ENCODE assay signal across 18 mouse cellular contexts in genomic region chr10:43761979-43762570, GRCm38 (mm10).
DNase-seq lines count a peak whose midpoint lies in the region; ATAC-seq lines count a peak whose summit lies in the region.
"Had no signal": no experiment of that assay in that cellular context is flagged by ENCODE, and none has a peak within 500 bp of the region (broad histone marks: within the 10 kb centered on the region; RNA-seq: fewer than 3 reads in every experiment).

No protein-coding gene starts in this region.

- DNase-seq in intestine, embryonic 14.5 days (ENCODE audit: low spot score) = peak; percentile 28
- no peak for DNase-seq in urinary bladder, postnatal 10 days (ENCODE audit: low spot score)
- no peak for DNase-seq in spleen, postnatal 10 days (ENCODE audit: low spot score in 2 of 2)
- DNase-seq: adrenal gland, postnatal 14 days; cerebellum, adult 11-12 months; cerebellum, adult 9-10 months; cerebellum, postnatal 25 days; gastrocnemius, postnatal 14 days had no signal

- no peak overlapping the region for H3K9ac ChIP-seq in intestine, embryonic 14.5 days (ENCODE audit: low read length)
- no peak overlapping the region for H3K9ac ChIP-seq in intestine, embryonic 15.5 days
- H3K9ac ChIP-seq: embryonic facial prominence, embryonic 13.5 days; forebrain, embryonic 12.5 days had no signal

- H3K36me3 ChIP-seq in intestine, embryonic 14.5 days (ENCODE audit: control insufficient read depth, insufficient read depth, low read length) = no peaks in the 10 kb centered on the region
- H3K36me3 ChIP-seq in intestine, embryonic 15.5 days = no peaks in the 10 kb centered on the region
- H3K36me3 ChIP-seq: embryonic facial prominence, embryonic 13.5 days; forebrain, embryonic 12.5 days had no signal

- no peak overlapping the region for H3K27ac ChIP-seq in intestine, embryonic 14.5 days (ENCODE audit: low read depth)
- H3K27ac ChIP-seq in intestine, embryonic 15.5 days = no peak overlapping the region
- H3K27ac ChIP-seq: embryonic facial prominence, embryonic 13.5 days; forebrain, embryonic 12.5 days; hindbrain, postnatal 0 days had no signal

- H3K27me3 ChIP-seq in intestine, embryonic 14.5 days (replicated peaks; ENCODE audit: control insufficient read depth, insufficient read depth, low read length) = no peaks in the 10 kb centered on the region
- H3K27me3 ChIP-seq in intestine, embryonic 15.5 days (replicated peaks) = no peaks in the 10 kb centered on the region
- H3K27me3 ChIP-seq: embryonic facial prominence, embryonic 13.5 days; forebrain, embryonic 12.5 days; Patski had no signal

- H3K4me2 ChIP-seq in intestine, embryonic 14.5 days (ENCODE audit: low read length) = no peak overlapping the region
- no peak overlapping the region for H3K4me2 ChIP-seq in intestine, embryonic 15.5 days (replicated peaks)
- H3K4me2 ChIP-seq: embryonic facial prominence, embryonic 13.5 days; forebrain, embryonic 12.5 days had no signal

- WGBS in intestine, embryonic 14.5 days = 76% methylated on average over 6 of the region's 6 CpGs
- 87% methylated on average over 6 of the region's 6 CpGs for WGBS in intestine, embryonic 15.5 days

- no peak for ATAC-seq in intestine, embryonic 14.5 days (replicated peaks; ENCODE audit: low FRiP score, low TSS enrichment, low read depth)
- no peak for ATAC-seq in intestine, embryonic 15.5 days
- peak; percentile 66 for ATAC-seq in common myeloid progenitor, adult 5-6 weeks (replicated peaks; ENCODE audit: low read depth, poor library complexity, severe bottlenecking)
- ATAC-seq in megakaryocyte progenitor cell, adult 5-6 weeks (replicated peaks; ENCODE audit: poor library complexity) = peak; percentile 62
- ATAC-seq: activated CD4-positive, CD25-positive, alpha-beta regulatory T cell, adult 4 months; forebrain, embryonic 16.5 days; hindbrain, postnatal 0 days; intestine, embryonic 16.5 days; Patski had no signal

- no peaks in the 10 kb centered on the region for H3K9me3 ChIP-seq in intestine, embryonic 14.5 days (ENCODE audit: control insufficient read depth, low read length)
- H3K9me3 ChIP-seq in intestine, embryonic 15.5 days = no peaks in the 10 kb centered on the region
- H3K9me3 ChIP-seq: embryonic facial prominence, embryonic 13.5 days; forebrain, embryonic 12.5 days had no signal

- H3K4me1 ChIP-seq in intestine, embryonic 14.5 days (replicated peaks; ENCODE audit: control insufficient read depth, insufficient read depth, low read length) = no peaks in the 10 kb centered on the region
- no peaks in the 10 kb centered on the region for H3K4me1 ChIP-seq in intestine, embryonic 15.5 days (replicated peaks)
- H3K4me1 ChIP-seq: forebrain, embryonic 12.5 days had no signal

- no peak overlapping the region for H3K4me3 ChIP-seq in intestine, embryonic 14.5 days (ENCODE audit: low read depth, low read length)
- no peak overlapping the region for H3K4me3 ChIP-seq in intestine, embryonic 15.5 days (replicated peaks)
- H3K4me3 ChIP-seq: embryonic facial prominence, embryonic 13.5 days; forebrain, embryonic 12.5 days had no signal

Comparison
In these comparisons a context has a peak if more than half of its experiments do, and no peak if none do; other contexts are left out.
1. ATAC-seq: peak in common myeloid progenitor, adult 5-6 weeks (single experiment) and megakaryocyte progenitor cell, adult 5-6 weeks (single experiment); none in intestine, embryonic 14.5 days (single experiment) and intestine, embryonic 15.5 days (single experiment).